ENCODE assay signal across 31 mouse cellular contexts in the genomic region with DNA sequence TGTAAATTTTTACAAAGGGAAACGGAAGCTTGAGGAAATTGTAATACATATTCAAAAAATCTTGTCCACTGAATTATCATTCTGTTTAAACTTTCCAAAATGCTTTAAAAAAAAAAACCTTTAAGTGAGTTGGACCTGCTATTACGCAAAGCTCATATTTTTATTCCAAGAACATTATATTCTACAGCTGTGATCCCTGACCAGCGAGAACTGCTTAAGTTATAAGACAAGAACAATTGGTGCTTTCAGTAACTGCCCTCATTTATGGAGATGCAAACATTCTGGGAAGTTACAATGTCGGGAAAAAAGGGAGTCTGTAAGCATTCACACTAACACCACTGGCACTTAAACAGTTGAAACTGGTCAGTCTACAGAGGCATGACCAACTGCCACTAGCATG. TPM values are rescaled to one million over a fixed set of nuclear protein-coding genes. Genes with fewer than 3 reads are reported as not detected.
"Had no signal": no experiment of that assay in that cellular context is flagged by ENCODE, and none has a peak within 500 bp of the region (broad histone marks: within the 10 kb centered on the region; RNA-seq: fewer than 3 reads in every experiment).

No protein-coding gene starts in this region.

- H3K27me3 ChIP-seq: limb, embryonic 12.5 days; limb, embryonic 13.5 days; limb, embryonic 15.5 days; liver, embryonic 13.5 days; liver, embryonic 15.5 days; lung, embryonic 15.5 days; midbrain, embryonic 12.5 days; midbrain, embryonic 13.5 days; midbrain, embryonic 15.5 days; neural tube, embryonic 12.5 days had no signal

- DNase-seq: left cerebral cortex, postnatal 4 days; liver; liver, embryonic 13.5 days; liver, postnatal 0 days; lung, adult 18-20 months; lung, adult 2 months; lung, postnatal 14 days; lung, postnatal 4 days; midbrain, embryonic 14.5 days had no signal

- ATAC-seq: liver, embryonic 12.5 days; liver, postnatal 0 days; midbrain, embryonic 13.5 days; midbrain, embryonic 15.5 days; midbrain, embryonic 16.5 days had no signal

- H3K9ac ChIP-seq: limb, embryonic 12.5 days; limb, embryonic 13.5 days; limb, embryonic 15.5 days; liver, embryonic 12.5 days; liver, embryonic 13.5 days; liver, embryonic 14.5 days; liver, embryonic 15.5 days; liver, postnatal 0 days; lung, embryonic 14.5 days; lung, embryonic 15.5 days; midbrain, embryonic 12.5 days; midbrain, embryonic 13.5 days; midbrain, embryonic 15.5 days; neural tube, embryonic 12.5 days had no signal

- H3K27ac ChIP-seq: left cerebral cortex, adult 2 months; limb, embryonic 10.5 days; limb, embryonic 12.5 days; limb, embryonic 13.5 days; limb, embryonic 15.5 days; liver, embryonic 12.5 days; liver, embryonic 13.5 days; liver, embryonic 14.5 days; liver, embryonic 15.5 days; lung, embryonic 15.5 days; macrophage; midbrain, embryonic 10.5 days; midbrain, embryonic 12.5 days; midbrain, embryonic 13.5 days; midbrain, embryonic 15.5 days; neural tube, embryonic 12.5 days had no signal

- H3K4me2 ChIP-seq: limb, embryonic 12.5 days; limb, embryonic 13.5 days; limb, embryonic 15.5 days; liver, embryonic 11.5 days; liver, embryonic 12.5 days; liver, embryonic 13.5 days; liver, embryonic 15.5 days; lung, embryonic 14.5 days; lung, embryonic 15.5 days; midbrain, embryonic 11.5 days; midbrain, embryonic 12.5 days; midbrain, embryonic 13.5 days; midbrain, embryonic 15.5 days; neural tube, embryonic 12.5 days had no signal

- H3K36me3 ChIP-seq: limb, embryonic 10.5 days; limb, embryonic 12.5 days; limb, embryonic 13.5 days; limb, embryonic 15.5 days; liver, embryonic 12.5 days; liver, embryonic 13.5 days; liver, embryonic 15.5 days; lung, embryonic 15.5 days; midbrain, embryonic 10.5 days; midbrain, embryonic 12.5 days; midbrain, embryonic 13.5 days; midbrain, embryonic 15.5 days; neural tube, embryonic 12.5 days had no signal

- H3K4me3 ChIP-seq: left cerebral cortex, adult 2 months; limb, embryonic 10.5 days; limb, embryonic 12.5 days; limb, embryonic 13.5 days; limb, embryonic 15.5 days; liver, embryonic 12.5 days; liver, embryonic 13.5 days; liver, embryonic 15.5 days; lung, embryonic 15.5 days; megakaryocyte, embryonic 14.5 days; midbrain, embryonic 10.5 days; midbrain, embryonic 12.5 days; midbrain, embryonic 13.5 days; midbrain, embryonic 15.5 days; myocyte; neural tube, embryonic 12.5 days had no signal

- H3K9me3 ChIP-seq: limb, embryonic 10.5 days; limb, embryonic 12.5 days; limb, embryonic 13.5 days; limb, embryonic 15.5 days; liver, embryonic 12.5 days; liver, embryonic 13.5 days; liver, embryonic 15.5 days; lung, embryonic 15.5 days; megakaryocyte, embryonic 14.5 days; midbrain, embryonic 10.5 days; midbrain, embryonic 12.5 days; midbrain, embryonic 13.5 days; midbrain, embryonic 15.5 days; neural tube, embryonic 12.5 days had no signal

RNA-seq across cellular contexts. Expression of a gene that starts 31.9 kb away (rescaled TPM):
- polyA plus RNA-seq: liver, adult 2 months; lung, adult 2 months; macrophage; myocyte had no signal
